Mouse (Mus musculus): ENCODE data around the gene Sdf2.
"Not testable (repeated sequence)": the region's sequence is repeated elsewhere in the genome, so short reads cannot be mapped to it uniquely, and the experiment has no call there.

The Sdf2 gene

DNA sequence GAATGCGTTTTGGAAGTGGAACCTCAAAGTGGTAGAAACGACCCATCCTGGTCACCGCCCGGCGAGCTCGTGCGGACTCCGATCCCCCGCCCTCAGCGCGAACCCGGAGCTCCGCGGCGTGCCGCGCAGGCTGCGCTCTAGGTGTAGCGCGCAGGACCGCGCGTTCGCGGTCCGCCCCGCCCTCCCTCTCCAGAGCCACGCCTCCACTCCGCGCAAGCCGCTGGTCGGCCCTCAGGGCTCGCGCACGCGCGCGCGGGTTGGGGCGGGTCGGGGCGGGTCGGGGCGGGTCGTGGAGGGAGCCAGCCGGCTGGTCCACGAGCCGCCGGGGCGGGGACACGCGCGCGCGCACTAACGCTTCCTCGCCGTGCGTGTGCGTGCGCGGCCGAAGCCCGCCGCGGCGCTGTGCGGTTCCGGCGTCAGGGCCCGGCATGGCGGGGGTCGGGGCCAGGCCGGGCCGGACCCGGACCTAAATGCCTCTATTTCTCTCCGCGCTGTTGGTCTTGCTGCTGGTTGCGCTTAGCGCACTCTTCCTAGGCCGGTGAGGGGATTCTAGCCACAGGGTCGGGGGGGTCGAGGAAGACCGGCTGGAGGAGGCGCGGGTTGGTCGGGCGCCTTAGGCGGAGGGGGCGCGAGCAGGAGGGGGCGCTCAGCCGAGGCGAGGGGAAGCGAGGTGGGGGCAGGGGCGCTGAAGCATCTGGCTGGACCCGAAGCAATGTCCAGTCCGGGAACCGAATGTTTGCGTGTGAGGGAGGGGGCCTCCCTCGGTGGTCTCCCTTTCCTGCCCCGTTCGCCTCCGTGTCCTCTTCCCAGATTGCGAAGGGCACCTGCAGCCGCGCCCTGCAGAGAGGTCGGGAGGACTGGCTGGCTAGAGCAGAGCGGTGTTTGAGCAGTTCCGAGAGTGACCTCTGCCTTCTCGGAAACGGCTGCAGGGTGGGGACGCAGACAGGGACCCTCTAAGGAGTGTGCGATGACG lies 16.1 kb downstream of the Sdf2 start, which contains the start of gene 2610507B11Rik:
2610507B11Rik (plus strand) TSS at position 373 of the 973 bp plus-strand sequence.
- peak; percentile 95 for DNase-seq (ENCODE audit: extremely low spot score, low spot score)

DNA sequence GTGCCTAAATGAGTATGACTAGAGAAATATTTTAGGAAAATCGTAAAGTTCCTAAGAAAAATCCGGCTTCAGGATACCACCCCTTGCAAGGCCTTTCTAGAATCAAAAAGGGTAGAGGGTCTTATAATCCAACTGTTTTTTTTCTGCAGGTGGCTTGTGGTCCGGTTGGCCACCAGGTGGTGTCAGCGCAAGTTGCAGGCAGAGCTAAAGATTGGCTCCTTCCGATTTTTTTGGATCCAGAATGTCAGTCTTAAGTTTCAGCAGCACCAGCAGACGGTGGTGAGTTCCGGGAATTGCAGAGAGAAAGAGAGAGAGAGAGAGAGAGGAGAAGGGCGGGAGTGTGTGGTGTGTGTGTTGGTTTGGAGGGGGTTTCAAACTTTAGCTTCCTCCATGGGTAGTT lies 17.0 kb downstream of the Sdf2 start:
- DNase-seq (ENCODE audit: extremely low spot score, low spot score), result peak; percentile 45

DNA sequence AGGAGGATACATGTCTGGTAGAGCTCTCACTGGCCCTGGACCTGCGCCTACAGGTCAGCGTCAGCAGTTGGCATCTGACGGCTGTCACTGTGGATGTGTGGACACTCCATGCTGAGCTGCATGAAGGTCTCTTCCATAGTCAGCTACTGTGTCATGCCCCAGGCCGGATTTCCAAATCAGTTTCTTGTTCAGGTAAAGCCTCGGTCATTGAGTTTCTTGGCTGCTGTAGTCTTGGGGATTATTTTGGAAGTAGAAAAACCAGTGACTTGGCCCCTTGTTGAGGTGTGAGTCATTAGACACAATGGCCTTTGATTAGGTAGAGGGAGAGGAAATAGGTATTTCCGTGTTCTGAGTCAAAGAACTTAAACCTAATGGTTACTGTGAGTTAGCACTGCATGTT lies 20.0 kb downstream of the Sdf2 start:
- no peak for DNase-seq (ENCODE audit: extremely low spot score, low spot score)

DNA sequence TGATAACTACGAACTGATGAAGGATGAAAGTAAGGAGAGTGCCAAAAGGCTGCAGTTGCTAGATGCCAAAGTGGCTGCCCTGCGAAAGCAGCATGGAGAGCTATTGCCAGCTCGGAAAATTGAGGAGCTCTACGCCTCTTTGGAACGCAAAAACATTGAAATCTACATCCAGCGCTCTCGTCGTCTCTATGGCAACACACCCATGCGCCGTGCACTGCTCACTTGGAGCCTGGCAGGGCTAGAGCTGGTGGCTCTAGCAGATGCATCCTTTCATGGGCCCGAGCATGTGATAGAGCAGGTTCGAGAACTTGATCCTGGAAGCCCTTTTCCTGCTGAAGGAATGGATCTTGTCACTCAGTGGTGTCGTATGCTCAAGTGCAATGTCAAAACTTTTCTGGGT lies 26.4 kb downstream of the Sdf2 start:
- DNase-seq (ENCODE audit: extremely low spot score, low spot score), result no peak

GRCm38 (mm10) chr11:78275596-78275995 lies 30.1 kb downstream of the Sdf2 start:
- no peak for DNase-seq (ENCODE audit: extremely low spot score, low spot score)

GRCm38 (mm10) chr11:78276169-78276568 lies 30.6 kb downstream of the Sdf2 start:
- not testable (repeated sequence) for DNase-seq (ENCODE audit: extremely low spot score, low spot score)

- no peak for DNase-seq (ENCODE audit: extremely low spot score, low spot score)
These were observed 33.3 kb downstream of the Sdf2 start for GRCm38 (mm10) chr11:78278853-78279252.

- no peak for DNase-seq (ENCODE audit: extremely low spot score, low spot score)
These were observed 34.0 kb downstream of the Sdf2 start for GRCm38 (mm10) chr11:78279586-78279985.

GRCm38 (mm10) chr11:78289146-78289763 lies 43.7 kb downstream of the Sdf2 start:
- DNase-seq (ENCODE audit: extremely low spot score, low spot score), result no peak

DNA sequence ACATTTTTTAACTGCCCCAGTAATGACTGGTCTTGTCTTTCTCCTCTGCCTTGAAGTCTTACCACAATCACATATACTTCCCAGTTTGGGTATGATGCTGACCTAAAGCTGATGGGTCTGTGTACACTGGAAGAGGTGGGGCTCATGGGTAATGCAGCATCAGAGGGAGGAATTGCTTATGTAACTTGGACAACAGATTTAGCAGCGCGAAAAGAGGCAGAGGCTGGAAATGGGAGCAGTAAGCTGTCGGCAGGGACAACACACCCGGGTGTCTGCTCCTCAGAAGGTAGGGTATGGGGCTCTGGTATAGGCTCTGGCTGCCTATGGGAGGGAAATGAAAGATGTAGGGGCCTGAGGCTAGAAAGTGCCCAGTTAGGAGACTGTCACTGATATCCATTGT lies 45.1 kb downstream of the Sdf2 start, which contains the start of gene BC030499:
BC030499 (plus strand) TSS at position 188 of the 400 bp plus-strand sequence.
- DNase-seq (ENCODE audit: extremely low spot score, low spot score), result no peak

DNA sequence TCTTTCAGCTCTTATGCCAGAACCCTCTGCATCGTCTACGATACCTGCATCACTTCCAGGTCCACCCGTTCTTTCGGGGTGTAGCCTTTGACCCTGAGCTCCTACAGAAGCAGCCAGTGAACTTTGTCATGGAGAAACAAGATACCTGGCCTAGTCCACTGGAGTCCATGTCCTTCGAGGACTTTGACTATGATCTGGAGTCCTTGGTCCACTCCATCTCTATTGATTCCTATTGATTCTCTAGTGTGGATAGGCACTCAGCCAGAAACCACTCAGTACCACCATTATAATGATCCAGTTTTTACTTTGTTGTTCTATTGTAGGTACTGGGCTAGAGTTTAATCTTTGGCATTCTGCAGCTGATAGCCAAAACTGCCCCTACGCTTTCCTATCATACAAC lies 49.0 kb downstream of the Sdf2 start:
- DNase-seq (ENCODE audit: extremely low spot score, low spot score), result no peak

DNA sequence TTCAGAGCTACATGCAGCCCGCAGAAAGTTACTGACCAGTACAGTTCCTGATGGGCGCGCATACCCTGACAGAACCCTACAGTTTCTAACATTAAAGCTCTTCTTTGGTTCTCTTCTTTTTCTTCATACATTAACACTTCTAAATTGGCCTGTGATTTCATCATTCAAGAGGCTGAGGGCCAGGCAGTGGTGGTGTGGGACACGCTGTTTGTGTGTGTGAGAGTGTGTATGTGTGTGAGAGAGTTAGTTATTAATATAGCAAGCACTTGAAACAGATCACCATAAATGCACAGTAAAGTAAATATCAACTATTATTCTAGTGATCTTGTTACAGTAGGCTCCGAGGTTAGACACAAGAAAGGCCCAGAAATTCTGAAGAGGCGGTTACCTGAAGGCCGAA lies 55.4 kb downstream of the Sdf2 start:
- DNase-seq (ENCODE audit: extremely low spot score, low spot score), result no peak

GRCm38 (mm10) chr11:78301357-78302084 lies 56.0 kb downstream of the Sdf2 start, which contains the start of gene Spag5:
Spag5 (plus strand) TSS chr11:78301529.
- peak; percentile 89 for DNase-seq (ENCODE audit: extremely low spot score, low spot score)
